Mouse (Mus musculus): ENCODE data around the gene Gm7029. TPM values are rescaled to one million over a fixed set of nuclear protein-coding genes. Genes with fewer than 3 reads are reported as not detected.

Gm7029 gene
- total RNA-seq, 2 experiments from 2014 or later = not detected

DNA sequence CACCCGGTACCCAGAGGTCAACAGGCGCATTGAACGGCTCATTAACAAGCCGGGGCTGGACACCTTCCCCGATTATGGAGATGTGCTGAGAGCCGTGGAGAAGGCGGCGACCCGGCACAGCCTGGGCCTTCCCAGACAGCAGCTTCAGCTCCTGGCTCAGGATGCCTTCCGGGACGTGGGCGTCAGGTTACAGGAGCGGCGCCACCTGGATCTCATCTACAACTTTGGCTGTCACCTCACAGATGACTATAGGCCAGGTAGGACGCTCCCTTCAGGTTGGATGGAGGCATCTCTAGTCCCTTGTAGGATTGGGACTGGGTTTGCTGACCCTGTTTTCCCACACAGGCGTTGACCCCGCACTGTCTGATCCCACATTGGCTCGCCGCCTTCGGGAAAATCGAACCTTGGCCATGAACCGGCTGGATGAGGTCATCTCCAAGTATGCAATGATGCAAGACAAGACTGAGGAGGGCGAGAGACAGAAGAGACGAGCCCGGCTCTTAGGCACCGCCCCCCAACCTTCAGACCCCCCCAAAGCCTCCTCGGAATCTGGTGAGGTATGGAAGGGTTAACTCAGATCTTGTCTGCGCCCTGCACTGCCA, 38.3 kb downstream of the Gm7029 start:
- DNase-seq (ENCODE audit: low spot score in 2 of 2) = no peak

DNA sequence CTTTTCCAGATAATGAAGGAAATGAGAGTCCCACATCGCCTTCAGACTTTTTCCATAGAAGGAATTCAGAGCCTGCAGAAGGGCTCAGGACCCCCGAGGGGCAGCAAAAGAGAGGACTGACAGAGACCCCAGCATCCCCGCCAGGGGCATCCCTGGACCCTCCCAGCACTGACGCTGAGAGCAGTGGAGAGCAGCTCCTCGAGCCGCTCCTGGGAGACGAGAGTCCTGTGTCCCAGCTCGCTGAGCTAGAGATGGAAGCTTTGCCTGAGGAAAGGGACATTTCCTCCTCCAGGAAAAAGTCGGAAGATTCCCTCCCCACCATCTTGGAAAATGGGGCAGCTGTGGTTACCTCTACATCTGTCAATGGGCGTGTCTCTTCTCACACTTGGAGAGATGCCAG, 39.6 kb downstream of the Gm7029 start:
- DNase-seq (ENCODE audit: low spot score in 2 of 2) = no peak

DNA sequence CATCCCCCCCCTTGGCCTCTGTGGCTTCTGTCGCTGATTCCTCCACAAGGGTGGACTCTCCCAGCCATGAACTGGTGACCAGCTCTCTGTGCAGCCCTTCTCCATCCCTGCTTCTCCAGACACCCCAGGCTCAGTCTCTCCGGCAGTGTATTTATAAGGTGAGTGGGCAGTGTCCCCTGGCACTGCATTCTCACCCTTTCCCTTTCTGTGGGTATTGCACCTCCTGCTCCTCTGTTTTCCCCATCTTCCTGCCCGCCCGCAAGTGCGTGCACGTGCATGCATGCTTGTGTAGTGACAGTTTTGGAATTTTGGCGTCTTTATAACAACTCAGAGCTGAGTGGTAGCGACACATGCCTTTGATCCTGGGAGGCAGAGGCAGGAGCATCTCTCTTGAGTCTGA, 40.3 kb downstream of the Gm7029 start:
- no peak for DNase-seq (ENCODE audit: low spot score in 2 of 2)

DNA sequence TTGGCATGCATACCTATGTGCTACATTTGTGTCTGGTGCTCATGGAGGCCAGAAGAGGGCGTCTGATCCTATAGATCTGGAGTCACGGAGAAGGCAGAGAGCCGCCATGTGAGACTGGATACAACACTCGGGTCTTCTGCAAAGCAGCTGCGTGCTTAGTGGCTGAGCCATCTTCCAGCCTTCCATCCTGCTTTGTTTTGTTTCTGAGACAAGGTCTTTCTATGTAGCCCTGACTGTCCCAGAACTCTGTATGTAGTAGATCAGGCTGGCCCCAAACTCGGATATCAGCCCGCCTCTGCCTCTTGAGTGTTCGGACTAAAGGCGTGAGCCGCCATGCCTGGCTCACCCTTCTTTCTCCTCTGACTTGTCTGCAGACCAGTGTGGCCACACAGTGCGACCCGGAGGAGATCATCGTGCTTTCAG, 41.3 kb downstream of the Gm7029 start:
- no peak for DNase-seq (ENCODE audit: low spot score in 2 of 2)

DNA sequence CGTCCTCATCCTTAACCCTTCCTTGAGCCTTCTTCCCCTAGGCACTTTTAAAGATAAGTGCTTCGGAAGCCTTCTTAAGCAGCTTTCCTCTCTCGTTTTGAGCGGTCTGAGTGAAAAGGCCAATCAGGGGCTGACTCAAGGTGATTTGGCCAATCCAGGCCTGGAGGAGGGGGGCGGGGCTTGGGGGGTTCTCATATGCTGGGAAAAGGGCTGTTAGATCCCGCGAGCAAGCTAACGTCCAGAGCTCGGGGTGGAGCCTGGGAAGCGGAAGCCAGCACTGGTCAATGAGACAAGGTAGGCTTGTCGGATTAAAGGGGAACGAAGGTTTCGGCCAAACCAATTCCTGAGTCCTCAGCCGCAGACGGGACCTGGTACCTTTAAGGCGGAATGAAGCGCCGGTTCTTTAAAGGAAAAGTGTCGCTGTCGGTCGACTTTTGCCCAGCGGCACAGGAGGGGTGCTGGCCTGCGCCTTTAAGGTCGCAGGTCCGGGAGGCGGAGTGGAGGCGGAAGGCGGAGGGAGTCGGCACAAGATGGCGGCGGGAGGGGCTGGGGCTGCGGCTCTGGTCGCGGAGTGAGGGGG, 42.1 kb downstream of the Gm7029 start, which contains the start of the genes Tapbp and Zbtb22:
Gene Tapbp, plus strand, starts transcription at position 229 of the 580 bp plus-strand sequence.
Gene Zbtb22, plus strand, starts transcription at position 234 of the 580 bp plus-strand sequence.
- DNase-seq (ENCODE audit: low spot score in 2 of 2) = peak; percentile 81 to 92

DNA sequence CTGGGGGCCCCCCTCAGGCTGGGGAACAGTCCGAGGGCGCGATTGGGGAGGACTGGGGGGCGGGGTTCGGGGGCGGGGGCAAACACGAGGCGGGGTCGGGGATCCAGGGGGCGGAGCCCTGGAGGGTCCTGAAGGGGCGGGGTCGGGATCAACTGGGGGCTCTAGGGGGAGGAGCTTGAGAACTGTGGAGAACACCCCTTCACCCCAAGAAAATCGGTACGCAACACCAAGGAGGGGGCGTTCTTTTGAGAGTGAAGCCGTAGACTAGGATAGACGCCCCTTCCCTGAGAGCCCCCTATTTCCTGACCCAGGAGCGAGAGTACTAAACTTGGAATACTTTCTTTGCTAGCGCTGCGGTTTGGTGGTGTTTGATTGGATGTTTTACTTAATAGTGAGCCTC, 42.7 kb downstream of the Gm7029 start:
- no peak for DNase-seq (ENCODE audit: low spot score in 2 of 2)

DNA sequence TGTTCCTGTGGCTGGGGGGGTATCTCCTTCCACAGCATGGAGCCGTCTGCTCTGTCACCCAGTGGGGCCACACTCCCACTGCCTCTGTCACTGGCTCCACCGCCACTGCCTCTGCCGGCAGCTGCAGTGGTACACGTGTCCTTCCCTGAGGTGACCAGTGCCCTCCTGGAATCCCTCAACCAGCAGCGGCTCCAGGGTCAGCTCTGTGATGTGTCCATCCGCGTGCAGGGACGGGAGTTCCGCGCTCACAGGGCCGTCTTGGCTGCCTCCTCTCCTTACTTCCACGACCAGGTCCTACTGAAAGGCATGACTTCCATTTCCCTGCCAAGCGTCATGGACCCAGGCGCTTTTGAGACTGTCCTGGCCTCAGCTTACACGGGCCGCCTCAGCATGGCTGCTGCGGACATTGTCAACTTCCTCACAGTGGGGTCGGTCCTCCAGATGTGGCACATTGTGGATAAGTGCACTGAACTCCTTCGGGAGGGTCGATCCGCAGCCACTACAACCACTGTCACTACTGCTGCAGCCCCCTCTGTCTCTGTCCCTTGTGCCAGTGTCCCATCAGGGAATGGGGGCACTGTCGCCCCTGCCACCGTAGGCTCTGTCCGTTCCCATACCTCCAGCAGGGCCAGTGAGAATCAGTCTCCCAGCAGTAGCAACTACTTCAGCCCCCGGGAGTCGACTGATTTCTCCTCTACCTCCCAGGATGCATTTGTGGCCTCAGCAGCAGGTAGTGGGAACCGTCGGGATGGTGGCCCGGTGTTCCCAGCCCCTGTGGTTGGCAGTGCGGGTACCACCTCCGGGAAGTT, 43.4 kb downstream of the Gm7029 start:
- no peak for DNase-seq (ENCODE audit: low spot score in 2 of 2)

DNA sequence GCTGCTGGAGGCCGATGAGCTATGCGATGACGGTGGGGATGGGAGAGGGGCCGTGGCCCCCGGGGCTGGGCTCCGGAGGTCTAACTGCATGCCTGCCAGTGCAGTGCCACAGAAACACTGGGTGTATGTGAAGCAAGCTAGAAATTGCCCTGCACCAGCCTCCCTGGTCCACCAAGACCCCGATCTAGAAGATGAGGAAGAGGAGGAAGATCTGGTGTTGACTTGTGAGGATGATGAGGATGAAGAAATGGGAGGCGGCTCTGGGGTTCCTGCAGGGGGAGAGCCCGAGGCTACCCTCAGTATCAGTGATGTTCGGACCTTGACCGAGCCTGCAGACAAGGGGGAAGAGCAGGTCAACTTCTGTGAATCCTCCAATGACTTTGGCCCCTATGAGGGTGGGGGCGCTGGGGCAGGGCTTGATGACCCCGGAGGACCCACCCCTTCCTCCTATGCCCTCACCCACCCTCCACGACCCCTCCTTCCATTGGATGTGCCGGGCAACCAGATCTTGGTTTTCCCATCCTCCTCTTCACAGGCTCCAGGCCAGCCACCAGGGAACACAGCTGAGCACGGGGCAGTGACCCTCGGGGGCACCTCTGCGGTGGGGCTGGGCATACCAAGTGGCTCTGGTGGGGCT, 44.1 kb downstream of the Gm7029 start:
- no peak for DNase-seq (ENCODE audit: low spot score in 2 of 2)

DNA sequence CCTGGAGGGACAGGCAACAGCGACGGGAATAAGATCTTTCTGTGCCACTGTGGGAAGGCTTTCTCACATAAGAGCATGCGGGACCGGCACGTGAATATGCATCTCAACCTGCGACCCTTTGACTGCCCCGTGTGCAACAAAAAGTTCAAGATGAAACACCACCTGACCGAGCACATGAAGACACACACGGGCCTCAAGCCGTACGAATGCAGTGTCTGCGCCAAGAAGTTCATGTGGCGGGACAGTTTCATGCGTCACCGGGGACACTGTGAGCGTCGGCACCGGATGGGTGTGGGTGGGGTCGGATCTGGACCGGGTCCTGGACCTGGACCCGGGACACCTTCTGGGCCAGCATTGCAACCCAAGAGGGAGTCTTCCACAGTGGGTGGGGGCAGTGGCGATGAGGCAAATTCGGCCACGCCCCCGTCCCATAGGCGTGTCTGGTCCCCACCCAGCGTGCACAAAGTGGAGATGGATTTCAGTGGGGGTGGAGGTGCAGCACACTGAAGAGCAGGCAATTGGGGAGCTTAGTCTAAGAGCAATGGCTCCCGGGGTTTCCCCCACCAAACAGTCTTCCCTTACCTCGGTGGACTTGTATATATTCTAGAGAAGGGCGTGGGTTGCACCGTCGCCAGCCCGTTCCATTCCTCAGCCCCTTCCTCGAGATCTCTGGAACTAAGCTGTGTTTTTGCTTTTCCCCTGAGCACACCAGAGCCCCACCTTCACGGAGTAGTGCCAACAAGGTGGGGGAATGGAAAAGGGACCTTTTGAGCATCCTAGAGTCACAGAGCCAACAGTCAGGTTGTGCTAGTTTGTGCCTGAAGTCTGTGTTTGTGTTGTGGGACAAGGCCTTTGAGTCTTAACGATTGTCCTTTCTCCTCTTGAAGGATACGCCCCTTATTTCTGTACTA, 44.9 kb downstream of the Gm7029 start:
- no peak for DNase-seq (ENCODE audit: low spot score in 2 of 2)

DNA sequence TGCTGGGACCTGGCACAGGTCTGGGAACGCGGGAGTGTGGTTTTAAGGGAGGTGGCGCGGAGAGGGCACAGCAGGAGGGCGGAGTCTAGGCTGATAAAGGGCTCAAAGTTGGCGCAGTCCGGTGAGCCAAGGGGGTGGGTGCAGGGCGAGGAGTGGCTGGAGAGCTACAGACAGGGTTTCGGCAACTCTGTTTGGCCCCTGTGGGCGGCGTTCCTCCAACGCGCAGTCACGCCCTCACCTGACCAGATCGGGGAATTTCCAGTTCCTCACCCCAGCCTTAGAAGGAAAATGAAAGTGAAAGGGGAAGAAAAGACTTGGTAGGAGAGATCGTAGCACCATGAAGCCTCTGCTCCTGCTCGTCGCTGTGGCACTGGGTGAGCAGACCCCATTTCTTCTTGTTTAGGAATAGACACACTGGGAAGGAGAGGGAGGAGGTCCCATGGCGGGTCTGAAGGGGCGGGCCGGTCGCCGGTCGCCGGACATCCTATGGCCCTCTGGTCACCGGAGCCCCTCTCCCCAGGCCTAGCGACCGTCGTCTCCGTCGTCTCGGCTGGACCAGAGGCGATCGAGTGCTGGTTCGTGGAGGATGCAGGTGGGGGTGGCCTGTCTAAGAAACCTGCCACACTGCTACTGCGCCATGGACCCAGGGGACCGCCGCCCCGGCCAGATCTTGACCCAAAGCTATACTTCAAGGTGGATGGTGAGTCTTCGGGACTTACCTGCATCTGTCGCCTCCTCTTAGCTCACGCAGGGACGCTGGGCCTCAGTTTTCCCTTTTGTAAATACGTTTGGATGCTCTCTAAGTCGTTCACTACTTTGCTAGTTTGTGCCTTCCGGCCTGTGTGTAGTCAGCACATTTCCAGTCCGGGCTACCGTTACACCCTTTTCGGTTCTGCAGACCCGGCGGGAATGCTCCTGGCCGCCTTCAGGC, 46.0 kb downstream of the Gm7029 start:
- peak in 1 of 2 experiments; percentile 59 for DNase-seq (ENCODE audit: low spot score in 2 of 2)

DNA sequence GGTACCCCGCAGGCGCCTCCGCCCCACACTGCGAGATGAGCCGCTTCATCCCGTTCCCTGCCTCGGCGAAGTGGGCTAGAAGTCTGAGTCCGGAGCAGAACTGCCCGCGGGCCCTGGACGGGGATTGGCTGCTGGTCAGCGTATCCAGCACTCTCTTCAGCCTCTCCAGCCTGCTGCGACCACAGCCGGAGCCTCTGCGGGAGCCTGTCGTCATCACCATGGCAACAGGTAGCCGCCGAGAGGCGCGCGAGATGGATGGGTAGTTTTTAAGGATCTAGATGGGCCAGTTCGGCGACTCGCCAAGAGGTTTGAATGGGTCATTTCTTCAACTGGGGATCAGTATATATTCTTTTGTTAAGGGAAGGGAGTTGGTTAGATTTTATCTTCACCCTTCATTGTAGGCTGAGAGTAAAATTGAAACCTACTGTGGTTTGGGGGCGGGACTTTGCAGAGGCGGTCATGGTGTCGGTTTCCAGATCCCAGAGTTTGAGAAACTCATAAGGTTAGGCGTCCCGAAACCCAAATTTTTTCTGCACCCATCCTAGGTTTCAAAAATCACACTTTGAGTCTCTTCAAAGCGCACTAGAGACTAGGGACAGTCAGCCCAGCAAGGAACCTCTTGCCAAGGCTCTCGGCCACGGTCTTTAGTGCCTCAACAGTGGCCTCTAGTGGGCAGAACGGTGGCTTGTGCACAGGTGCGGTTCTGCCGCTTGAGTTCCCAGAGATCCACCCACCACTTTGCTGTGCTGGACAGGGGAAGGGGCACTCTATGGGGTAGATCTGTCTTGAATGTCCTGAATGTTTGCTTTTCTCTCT, 46.9 kb downstream of the Gm7029 start:
- peak in 1 of 2 experiments; percentile 81 for DNase-seq (ENCODE audit: low spot score in 2 of 2)

DNA sequence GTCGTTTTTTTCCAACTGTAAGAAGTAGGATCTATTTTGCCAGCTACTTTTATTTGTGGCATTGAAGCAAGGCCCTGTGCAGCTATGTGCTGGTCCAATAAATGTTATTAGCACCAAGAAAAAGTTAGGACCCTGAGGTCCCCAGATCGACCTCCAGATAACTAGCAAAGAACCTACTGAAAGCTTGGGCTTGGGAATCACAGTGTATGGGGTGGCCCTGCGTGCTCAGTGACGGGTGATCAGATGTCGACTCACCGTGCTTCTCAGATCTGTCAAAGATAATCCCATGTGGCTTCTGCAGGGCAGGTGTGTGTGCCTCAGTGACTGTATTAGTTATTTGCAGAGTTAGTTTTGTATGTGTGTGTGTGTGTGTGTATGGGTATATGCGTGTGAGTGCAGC, 47.7 kb downstream of the Gm7029 start:
- no peak for DNase-seq (ENCODE audit: low spot score in 2 of 2)

Small RNA genes within 50 kb of the gene (microRNA-seq; reads per million reads assigned to microRNA genes)
- not detected for gene Gm27740

Other genes starting within 250 kb of the Gm7029 start
- 10 to 100 TPM; 28.2 to 32.7 TPM for gene Zfp414, start 244.7 kb upstream of the Gm7029 start, total RNA-seq (2021)
- 1 to 10 TPM in 1 of 2 experiments, under 1 TPM in 1; 0.96 to 1.5 TPM for gene Pram1, start 235.8 kb upstream of the Gm7029 start, total RNA-seq (2021)
- gene Hnrnpm, start 187.0 kb upstream of the Gm7029 start, total RNA-seq (2021) = 100 to 1,000 TPM; 145 to 171 TPM
- 10 to 100 TPM; 67.5 to 67.8 TPM for gene March2, start 155.2 kb upstream of the Gm7029 start, total RNA-seq (2021)
- 100 to 1,000 TPM; 194 to 218 TPM for gene Rab11b, start 113.3 kb upstream of the Gm7029 start, total RNA-seq (2021)
- gene Angptl4, start 92.0 kb upstream of the Gm7029 start, total RNA-seq (2021) = 10 to 100 TPM; 22.5 to 43.8 TPM
- 10 to 100 TPM; 31.6 to 33.4 TPM for gene Kank3, start 63.3 kb upstream of the Gm7029 start, total RNA-seq (2021)
- 1,000 to 10,000 TPM; 1,603 to 1,661 TPM for gene Rps28, start 49.3 kb upstream of the Gm7029 start, total RNA-seq (2021)
- 100 to 1,000 TPM; 292 to 312 TPM for gene Ndufa7, start 49.3 kb upstream of the Gm7029 start, total RNA-seq (2021)
- gene Cd320, start 30.7 kb upstream of the Gm7029 start, total RNA-seq (2021) = 10 to 100 TPM; 14.1 to 16.5 TPM
- gene Kifc1, start 16.8 kb downstream of the Gm7029 start, total RNA-seq (2021) = 10 to 100 TPM; 16.5 to 18.9 TPM
- not detected for gene Platr17, start 31.3 kb downstream of the Gm7029 start, total RNA-seq (2021)
- gene Daxx, start 35.6 kb downstream of the Gm7029 start, total RNA-seq (2021) = 10 to 100 TPM; 21.9 to 24.9 TPM
- gene Tapbp, start 42.1 kb downstream of the Gm7029 start, total RNA-seq (2021) = 10 to 100 TPM; 43.2 to 43.9 TPM
- gene Zbtb22, start 42.1 kb downstream of the Gm7029 start, total RNA-seq (2021) = 10 to 100 TPM; 24.9 to 26.8 TPM
- 10 to 100 TPM; 43.2 to 48.4 TPM for gene Rgl2, start 55.7 kb downstream of the Gm7029 start, total RNA-seq (2021)
- gene Pfdn6, start 66.5 kb downstream of the Gm7029 start, total RNA-seq (2021) = 10 to 100 TPM; 73.2 to 74.5 TPM
- 10 to 100 TPM; 18.8 to 20.0 TPM for gene Wdr46, start 66.8 kb downstream of the Gm7029 start, total RNA-seq (2021)
- gene B3galt4, start 77.7 kb downstream of the Gm7029 start, total RNA-seq (2021) = 1 to 10 TPM; 3.8 to 4.5 TPM
- gene Vps52, start 82.0 kb downstream of the Gm7029 start, total RNA-seq (2021) = 10 to 100 TPM; 37.4 to 38.6 TPM
- gene Rps18, start 82.2 kb downstream of the Gm7029 start, total RNA-seq (2021) = 100 to 1,000 TPM; 863 to 945 TPM
- gene H2-K1, start 126.5 kb downstream of the Gm7029 start, total RNA-seq (2021) = 10 to 100 TPM; 38.8 to 51.5 TPM
- 10 to 100 TPM; 19.3 to 20.9 TPM for gene Ring1, start 150.8 kb downstream of the Gm7029 start, total RNA-seq (2021)
- 10 to 100 TPM; 60.4 to 61.7 TPM for gene H2-Ke6, start 154.2 kb downstream of the Gm7029 start, total RNA-seq (2021)
- 100 to 1,000 TPM in 1 of 2 experiments, 10 to 100 TPM in 1; 98.5 to 107 TPM for gene Slc39a7, start 157.8 kb downstream of the Gm7029 start, total RNA-seq (2021)
- gene Rxrb, start 158.0 kb downstream of the Gm7029 start, total RNA-seq (2021) = 10 to 100 TPM; 43.6 to 49.4 TPM
- 10 to 100 TPM; 45.4 to 77.3 TPM for gene Col11a2, start 165.6 kb downstream of the Gm7029 start, total RNA-seq (2021)
- not detected for gene H2-Oa, start 218.5 kb downstream of the Gm7029 start, total RNA-seq (2021)
- gene H2-DMa, start 245.7 kb downstream of the Gm7029 start, total RNA-seq (2021) = 1 to 10 TPM; 7.6 to 8.7 TPM
- 100 to 1,000 TPM; 125 to 136 TPM for gene Brd2, start 248.8 kb downstream of the Gm7029 start, total RNA-seq (2021)

Measured in gastrocnemius, postnatal 4 days (tissue).